Mouse (Mus musculus) bone marrow macrophage, adult 2 months (primary cell): ENCODE results near the gene Dzank1.

ENCODE experiments used
- CTCF ChIP-seq: IDR thresholded peaks from 2 replicates; pipeline ENCODE4 v1.5.1; 2012; ENCODE audit warnings: low read depth, mild to moderate bottlenecking, low read length, moderate library complexity
- POLR2A ChIP-seq: IDR thresholded peaks from 2 replicates; pipeline ENCODE4 v1.6.1; 2012; ENCODE audit warnings: mild to moderate bottlenecking, low read depth, low read length, borderline replicate concordance

- TF ChIP-seq POLR2A (no peak), CTCF (no peak)
Observed at GRCm38 (mm10) chr2:144427852-144428251, 99.4 kb downstream of the Dzank1 start.
